Mouse (Mus musculus) embryonic facial prominence, embryonic 13.5 days (tissue): Measurements from ENCODE around the gene Gm3739. TPM values are rescaled to one million over a fixed set of nuclear protein-coding genes. Genes with fewer than 3 reads are reported as not detected.
"Not testable (repeated sequence)": the region's sequence is repeated elsewhere in the genome, so short reads cannot be mapped to it uniquely, and the experiment has no call there.

Source experiments
- ATAC-seq: fragments of 200-750 bp; cut with Nextera tagmentation; 2 replicates; pipeline ENCODE4 v1.8.0; 2017; ENCODE audit warnings: low read depth; ENCODE audit not compliant: insufficient number of reproducible peaks, insufficient read depth, low FRiP score, low TSS enrichment
- H3K27ac ChIP-seq: fragments of 300-500 bp; sonication (generic); 2 replicates; pipeline ENCODE4 v1.5.1; 2015; ENCODE audit warnings: moderate library complexity, mild to moderate bottlenecking, inconsistent platforms
- H3K27me3 ChIP-seq: fragments of 300-500 bp; sonication (generic); 2 replicates; pipeline ENCODE4 v1.6.1; 2015; ENCODE audit warnings: mild to moderate bottlenecking, inconsistent platforms
- H3K36me3 ChIP-seq: fragments of 300-500 bp; sonication (generic); 2 replicates; pipeline ENCODE4 v1.6.1; 2015; ENCODE audit warnings: mild to moderate bottlenecking, inconsistent platforms
- H3K4me1 ChIP-seq: fragments of 300-500 bp; sonication (generic); 2 replicates; pipeline ENCODE4 v1.6.1; 2015; ENCODE audit warnings: inconsistent platforms
- H3K4me2 ChIP-seq: fragments of 300-500 bp; sonication (generic); 2 replicates; pipeline ENCODE4 v1.6.1; 2015; ENCODE audit warnings: moderate library complexity, mild to moderate bottlenecking, inconsistent platforms
- H3K4me3 ChIP-seq: fragments of 300-500 bp; sonication (generic); 2 replicates; pipeline ENCODE4 v1.5.1; 2015; ENCODE audit warnings: mild to moderate bottlenecking, inconsistent platforms
- H3K9ac ChIP-seq: fragments of 300-500 bp; sonication (generic); 2 replicates; pipeline ENCODE4 v1.6.1; 2015; ENCODE audit warnings: mild to moderate bottlenecking, inconsistent platforms
- H3K9me3 ChIP-seq: fragments of 300-500 bp; sonication (generic); 2 replicates; pipeline ENCODE4 v1.6.1; 2016; ENCODE audit warnings: inconsistent platforms
- WGBS: fragments of 180-500 bp; shearing (Covaris S2); methylation state at CpG from one replicate; pipeline ENCODE4 v1.1.7; 2015; ENCODE audit warnings: mixed read lengths; 5-methylcytosine and 5-hydroxymethylcytosine counted together
- polyA plus RNA-seq: library from polyadenylated mRNA; unstranded; fragments of >200 nt; fragmentation: Nextera tagmentation; extraction: Ambion mirVana; gene quantifications from 2 replicates; pipeline ENCODE4 v1.2.1, GENCODE M21; 2015

Gene Gm3739
- polyA plus RNA-seq: 0.54 and 1.3 TPM in 2 replicates

DNA sequence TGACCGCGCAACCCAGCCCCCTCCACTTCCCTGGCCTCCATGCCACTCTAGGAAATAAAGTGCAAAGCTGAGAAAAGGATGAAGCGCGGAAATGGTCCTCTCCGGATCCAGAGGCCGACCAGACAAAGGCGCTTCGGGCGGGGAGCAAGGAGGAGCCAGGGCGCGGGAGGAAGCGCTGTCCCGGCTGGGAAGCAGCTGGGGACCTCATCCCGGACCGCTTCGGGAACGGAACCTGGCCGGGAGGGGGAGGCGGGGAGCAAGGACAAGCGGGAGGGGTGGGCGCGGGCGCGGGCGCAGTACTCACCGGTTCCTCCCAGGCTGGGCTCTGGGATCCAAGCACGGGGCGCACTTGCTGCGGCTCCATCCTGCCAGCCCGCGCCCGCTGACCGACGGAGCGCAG lies at the start of gene Gm3739:
TSS of gene Gm3739 (minus strand) at position 389 of the 400 bp plus-strand sequence.
- Histone ChIP-seq H3K9ac (peak within 1 kb of the TSS; percentile 64), H3K4me3 (peak within 1 kb of the TSS; percentile 48), H3K4me2 (peak within 1 kb of the TSS; percentile 74)
- H3K27me3 ChIP-seq, H3K9me3 ChIP-seq, ATAC-seq, H3K36me3 ChIP-seq, H3K4me1 ChIP-seq, H3K27ac ChIP-seq: not testable (repeated sequence)
- WGBS: 0% methylated on average over 12 of the region's 35 CpGs

DNA sequence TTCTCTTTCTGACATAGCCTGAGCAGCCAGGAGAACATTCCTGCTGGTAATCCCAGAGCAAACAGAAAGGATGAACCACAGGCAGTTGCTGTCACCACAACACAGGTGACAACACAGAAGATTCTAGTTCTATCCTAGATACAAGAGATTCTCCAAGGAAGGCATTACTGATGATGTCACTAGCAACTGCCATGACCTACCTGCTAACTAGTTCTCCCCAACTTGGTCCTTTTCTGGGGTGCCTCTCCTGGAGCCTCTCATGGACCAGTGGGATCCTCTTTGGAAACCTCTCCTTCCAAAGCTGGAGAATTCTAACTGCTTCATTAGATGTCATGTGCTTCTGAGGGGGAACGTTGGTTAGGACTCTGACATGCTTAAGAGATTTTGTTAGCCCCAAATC lies 17.4 kb upstream of the Gm3739 start, which contains the start of gene Gm5797:
TSS of gene Gm5797 (minus strand) at position 101 of the 400 bp plus-strand sequence.
- not testable (repeated sequence) for H3K4me1 ChIP-seq, H3K4me2 ChIP-seq, H3K9ac ChIP-seq, H3K9me3 ChIP-seq, ATAC-seq, H3K27me3 ChIP-seq, H3K4me3 ChIP-seq, H3K27ac ChIP-seq, H3K36me3 ChIP-seq
- no CpG with 5 or more reads among the region's 1 CpGs for WGBS

DNA sequence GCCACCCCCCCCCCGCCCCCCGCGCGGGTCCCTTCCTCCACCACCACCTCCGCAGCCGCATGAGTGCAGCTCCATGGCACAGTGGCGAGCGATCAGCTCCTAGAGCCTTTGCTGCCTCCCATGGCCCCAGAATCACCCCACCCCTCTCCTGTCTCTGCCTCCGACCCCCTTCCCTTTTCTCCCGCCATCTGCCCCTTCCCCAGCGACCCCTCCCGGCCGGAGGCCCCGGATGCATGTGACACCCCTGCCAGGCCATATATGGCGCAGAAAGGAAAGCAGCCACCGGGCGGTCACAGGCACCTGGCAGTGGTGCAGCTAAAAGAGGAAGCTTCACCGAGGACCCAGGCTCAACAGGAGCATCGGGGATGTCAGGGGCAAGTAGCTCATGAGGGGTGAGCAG lies 244 bp upstream of the Gm3739 start:
- not testable (repeated sequence) for H3K27ac ChIP-seq, H3K36me3 ChIP-seq, H3K27me3 ChIP-seq, ATAC-seq, H3K4me1 ChIP-seq, H3K9me3 ChIP-seq
- WGBS: under 1% methylated on average over 15 of the region's 19 CpGs
- Histone ChIP-seq H3K9ac (peak overlapping the region; percentile 64), H3K4me2 (peak overlapping the region; percentile 74), H3K4me3 (peak overlapping the region; percentile 48)

DNA sequence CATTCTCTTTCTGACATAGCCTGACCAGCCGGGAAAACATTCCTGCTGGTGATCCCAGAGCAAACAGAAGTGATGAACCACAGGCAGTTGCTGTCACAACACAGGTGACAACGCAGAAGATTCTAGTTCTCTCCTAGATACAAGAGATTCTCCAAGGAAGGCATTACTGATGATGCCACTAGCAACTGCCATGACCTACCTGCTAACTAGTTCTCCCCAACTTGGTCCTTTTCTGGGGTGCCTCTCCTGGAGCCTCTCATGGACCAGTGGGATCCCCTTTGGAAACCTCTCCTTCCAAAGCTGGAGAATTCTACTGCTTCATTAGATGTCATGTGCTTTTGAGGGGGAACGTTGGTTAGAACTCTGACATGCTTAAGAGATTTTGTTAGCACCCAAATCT lies 50.2 kb downstream of the Gm3739 start, which contains the start of gene Gm3727:
TSS of gene Gm3727 (minus strand) at position 101 of the 400 bp plus-strand sequence.
- H3K36me3 ChIP-seq, H3K4me3 ChIP-seq, ATAC-seq, H3K9me3 ChIP-seq, H3K9ac ChIP-seq, H3K27ac ChIP-seq, H3K4me2 ChIP-seq, H3K27me3 ChIP-seq, H3K4me1 ChIP-seq: not testable (repeated sequence)
- 74% methylated on average over 3 of the region's 3 CpGs for WGBS

Other genes starting within 250 kb of the Gm3739 start
- 0.80 and 1.3 TPM in 2 replicates for gene Gm3696, start 214.4 kb downstream of the Gm3739 start, polyA plus RNA-seq
- gene Gm6676, start 189.6 kb downstream of the Gm3739 start, polyA plus RNA-seq: not detected in 2 replicates
- gene Gm3512, start 140.5 kb downstream of the Gm3739 start, polyA plus RNA-seq: 4.3 and 7.5 TPM in 2 replicates
- not detected in 2 replicates for gene Gm16434, start 120.5 kb downstream of the Gm3739 start, polyA plus RNA-seq
- gene Gm3727, start 50.3 kb downstream of the Gm3739 start, polyA plus RNA-seq: not detected in 2 replicates
- not detected in 2 replicates for gene Gm5797, start 17.3 kb upstream of the Gm3739 start, polyA plus RNA-seq
- gene Gm8374, start 50.1 kb upstream of the Gm3739 start, polyA plus RNA-seq: not detected in 2 replicates
- gene Gm3755, start 135.9 kb upstream of the Gm3739 start, polyA plus RNA-seq: not detected in 2 replicates
- 0.94 and 1.1 TPM in 2 replicates for gene Gm3752, start 168.7 kb upstream of the Gm3739 start, polyA plus RNA-seq